Mouse (Mus musculus): Measurements from ENCODE around the gene Foxo3.

- TF ChIP-seq POLR2A (IDR thresholded peaks at IDR 0.05; ENCODE audit: control insufficient read depth, extremely low read depth, insufficient read depth, low read length, poor library complexity): no peak
- no peak for TF ChIP-seq CTCF (IDR thresholded peaks at IDR 0.05; ENCODE audit: borderline replicate concordance, control insufficient read depth, extremely low read depth, insufficient read depth, low read length, poor library complexity)
Measured at GRCm38 (mm10) chr10:42231847-42232246, 44.7 kb downstream of the Foxo3 start.
